Mouse (Mus musculus) c-Kit-positive CD71-negative TER-119-negative erythroid progenitor cells, embryonic 14.5 days (primary cell): ENCODE results near the gene Rsph4a.
"Not testable (repeated sequence)": the region's sequence is repeated elsewhere in the genome, so short reads cannot be mapped to it uniquely, and the experiment has no call there.

Experiments
- DNase-seq: peaks from one replicate; pipeline ENCODE4 v3.0.0-alpha.2; 2013; ENCODE audit warnings: low read depth

Gene Rsph4a

DNA sequence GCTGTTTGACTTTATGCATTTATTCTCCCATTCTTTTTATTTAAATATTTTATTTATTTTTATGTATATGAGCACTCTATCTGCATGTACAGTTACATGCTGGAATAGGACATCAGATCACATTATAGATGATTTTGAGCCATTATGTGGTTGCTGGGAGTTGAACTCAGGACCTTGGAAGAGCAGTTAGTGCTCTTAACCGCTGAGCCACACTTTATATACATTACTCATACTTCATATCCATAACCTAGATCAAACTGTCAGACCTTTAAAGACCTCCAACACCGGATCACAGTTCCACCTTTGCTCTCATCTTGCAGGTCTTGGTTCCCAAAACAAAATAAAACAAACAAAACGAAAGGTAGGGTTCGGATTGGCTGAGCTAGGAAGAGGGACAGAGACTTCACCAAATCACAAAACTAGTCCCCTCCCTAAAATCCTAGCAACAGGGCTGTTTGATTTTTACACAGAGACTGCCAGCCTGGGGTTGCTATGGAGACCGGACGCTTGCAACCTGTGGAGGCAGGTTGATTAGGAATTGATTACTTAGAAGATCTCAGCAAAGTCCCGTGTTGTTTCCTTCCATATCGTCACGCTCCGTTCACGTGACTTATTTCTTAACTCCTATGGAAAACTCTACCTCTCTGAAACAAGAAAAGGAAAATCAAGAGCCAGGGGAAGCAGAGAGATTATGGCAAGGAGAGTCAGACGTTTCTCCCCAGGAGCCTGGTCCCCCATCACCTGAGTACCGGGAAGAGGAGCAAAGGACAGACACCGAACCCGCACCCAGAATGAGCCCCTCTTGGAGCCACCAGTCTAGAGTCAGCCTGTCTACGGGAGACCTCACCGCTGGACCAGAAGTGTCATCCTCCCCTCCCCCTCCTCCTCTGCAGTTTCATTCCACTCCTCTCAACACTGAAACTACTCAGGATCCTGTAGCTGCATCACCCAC, at the start of gene Rsph4a:
Gene Rsph4a, plus strand, starts transcription at position 582 of the 952 bp plus-strand sequence.
- no peak for DNase-seq

DNA sequence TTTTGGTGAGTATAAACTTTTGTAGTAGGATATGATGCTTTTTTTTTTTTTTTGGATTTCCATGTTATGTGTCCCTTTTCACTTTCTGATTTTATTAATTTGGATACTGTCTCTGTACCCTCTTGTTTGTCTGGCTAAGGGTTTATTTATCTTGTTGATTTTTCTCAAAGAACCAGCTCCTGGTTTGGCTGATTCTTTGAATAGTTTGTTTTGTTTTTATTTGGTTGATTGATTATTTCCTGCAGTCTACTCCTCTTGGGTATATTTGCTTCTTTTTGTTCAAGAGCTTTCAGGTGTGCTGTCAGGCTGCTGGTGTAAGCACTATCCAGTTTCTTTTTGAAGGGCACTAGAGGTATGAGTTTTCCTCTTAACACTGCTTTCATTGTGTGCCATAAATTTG, 47.5 kb upstream of the Rsph4a start, which contains the start of gene Sult3a1:
Gene Sult3a1, plus strand, starts transcription at position 301 of the 400 bp plus-strand sequence.
- DNase-seq, result no peak

DNA sequence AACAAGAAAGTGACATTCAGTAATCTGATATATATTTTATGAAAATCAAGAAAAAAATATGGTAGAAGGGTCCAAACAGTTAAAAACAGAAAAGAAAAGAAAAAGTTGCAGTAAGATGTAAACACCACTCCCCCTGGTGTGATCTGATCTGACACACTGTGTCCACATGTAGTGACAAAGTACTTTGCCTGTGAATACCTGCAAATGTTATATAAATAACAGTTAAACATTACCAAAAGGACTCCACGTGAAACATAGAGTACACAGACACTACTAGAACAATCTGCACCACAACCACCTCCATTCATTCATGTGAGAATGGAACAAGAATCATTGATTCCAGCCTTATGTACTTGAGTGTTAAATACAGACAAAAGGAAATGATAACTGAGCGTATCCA, 38.9 kb upstream of the Rsph4a start:
- no peak for DNase-seq

DNA sequence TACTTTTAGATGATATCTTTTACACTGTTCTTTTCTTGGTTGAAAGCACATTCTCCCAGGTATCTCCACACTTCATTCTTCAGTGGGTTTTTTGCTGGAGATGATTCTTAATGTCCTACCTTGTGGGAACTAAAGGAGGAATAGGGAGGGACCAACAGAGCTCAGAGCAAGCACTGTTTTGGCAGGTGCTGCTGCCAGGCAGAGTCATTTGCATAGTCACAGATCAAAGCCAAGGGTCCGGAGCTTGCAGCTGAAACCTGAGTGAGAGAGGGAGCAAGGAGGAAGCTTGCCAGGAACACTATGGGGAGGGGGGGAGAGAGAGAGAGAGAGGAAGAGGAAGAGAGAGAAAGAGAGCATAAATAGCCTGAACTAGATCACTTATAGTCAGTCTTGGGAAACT, 34.5 kb upstream of the Rsph4a start:
- no peak for DNase-seq

DNA sequence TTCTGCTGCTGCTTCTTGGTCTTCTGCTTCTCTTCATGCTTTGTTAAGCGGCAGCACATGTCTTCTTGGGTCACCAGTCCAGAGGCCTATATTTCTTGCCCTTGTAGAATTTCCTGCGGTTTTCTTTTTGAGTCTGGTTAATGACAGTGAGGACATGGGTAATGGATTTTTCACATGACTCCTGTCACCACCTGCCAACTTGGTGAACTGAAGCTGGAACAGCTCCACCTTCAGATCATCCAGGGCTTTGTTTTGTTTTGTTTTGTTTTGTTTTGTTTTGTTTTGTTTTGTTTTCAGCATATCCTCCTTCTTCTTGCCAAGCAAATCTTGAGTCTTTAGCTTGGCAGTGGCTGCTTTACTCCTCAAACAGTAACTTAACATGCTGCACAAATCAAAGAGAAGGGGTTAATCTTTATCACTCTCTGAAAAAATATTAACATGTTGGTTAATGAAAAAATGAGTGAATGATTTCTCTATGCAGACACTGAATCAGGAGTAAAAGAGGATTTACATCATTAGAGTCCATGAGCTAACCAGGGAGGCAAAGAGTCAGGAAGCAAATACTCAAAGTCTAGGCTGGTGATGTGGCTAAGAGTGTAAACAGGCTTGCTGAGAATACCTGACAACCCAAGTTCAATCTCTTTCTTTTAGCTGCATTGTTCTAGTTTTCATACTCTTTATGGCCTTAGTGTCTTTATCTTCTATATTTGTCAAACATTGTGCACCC, 32.1 kb upstream of the Rsph4a start:
- DNase-seq, result no peak

DNA sequence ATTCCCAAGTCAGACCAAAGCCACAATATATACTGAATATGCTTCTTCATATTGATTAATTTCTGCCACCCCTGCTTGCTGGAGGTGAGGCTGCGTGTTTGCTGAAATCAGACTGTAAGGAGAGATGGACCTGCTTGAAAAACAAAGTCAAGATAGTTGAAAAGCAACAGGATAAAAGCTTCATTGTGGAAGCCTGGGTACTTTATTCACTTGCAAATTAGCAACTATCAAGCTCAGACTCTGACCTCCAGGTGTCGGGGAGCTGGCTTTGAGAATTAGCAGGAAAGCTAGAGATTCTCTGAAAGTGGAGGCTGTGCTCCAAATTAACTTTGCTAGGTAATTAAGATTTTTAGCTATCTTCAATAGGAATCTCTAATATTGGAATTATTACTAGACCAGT, 22.5 kb upstream of the Rsph4a start:
- DNase-seq, result not testable (repeated sequence)

DNA sequence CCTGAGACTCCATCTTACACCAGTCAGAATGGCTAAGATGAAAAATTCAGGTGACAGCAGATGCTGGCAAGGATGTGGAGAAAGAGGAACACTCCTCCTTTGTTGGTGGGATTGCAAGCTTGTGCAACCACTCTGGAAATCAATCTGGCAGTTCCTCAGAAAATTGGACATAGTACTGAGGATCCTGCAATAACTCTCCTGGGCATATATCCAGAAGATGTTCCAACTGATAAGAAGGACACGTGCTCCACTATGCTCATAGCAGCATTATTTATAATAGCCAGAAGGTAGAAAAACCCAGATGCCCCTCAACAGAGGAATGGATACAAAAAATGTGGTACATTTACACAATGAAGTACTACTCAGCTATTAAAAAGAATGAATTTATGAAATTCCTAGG, 3.4 kb upstream of the Rsph4a start:
- not testable (repeated sequence) for DNase-seq

DNA sequence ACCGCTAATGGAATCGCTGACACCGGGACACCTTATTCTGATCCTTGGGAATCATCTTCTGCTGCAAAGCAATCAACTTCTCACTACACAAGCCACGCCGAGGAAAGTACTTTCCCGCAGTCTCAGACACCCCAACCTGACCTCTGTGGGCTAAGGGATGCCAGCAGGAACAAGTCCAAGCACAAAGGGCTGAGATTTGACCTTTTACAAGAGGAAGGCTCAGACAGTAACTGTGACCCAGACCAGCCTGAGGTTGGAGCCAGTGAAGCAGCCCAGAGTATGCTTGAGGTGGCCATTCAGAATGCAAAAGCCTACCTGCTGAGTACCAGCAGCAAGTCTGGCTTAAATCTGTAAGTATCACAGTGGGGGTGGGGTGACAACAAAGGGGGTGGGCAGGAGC, 578 bp downstream of the Rsph4a start:
- DNase-seq, result no peak

DNA sequence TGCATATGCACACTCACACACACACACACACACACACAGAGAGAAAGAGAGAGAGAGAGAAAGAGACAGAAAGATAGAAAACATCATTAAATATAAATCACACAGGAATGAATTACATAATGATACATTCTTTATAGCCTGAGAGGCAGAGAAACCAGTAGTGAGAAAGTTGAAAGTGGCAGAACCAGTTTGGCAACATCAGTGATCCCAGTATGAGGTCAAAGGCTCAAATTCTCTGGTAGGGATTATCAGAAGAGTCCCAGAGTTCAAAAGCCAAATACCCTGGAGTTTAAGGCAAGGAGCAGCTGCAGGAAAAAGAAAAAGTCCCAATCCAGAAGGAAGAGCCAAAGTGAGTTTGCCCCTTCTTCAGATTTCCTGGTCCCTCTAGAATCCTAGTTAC, 35.8 kb downstream of the Rsph4a start:
- DNase-seq, result no peak

DNA sequence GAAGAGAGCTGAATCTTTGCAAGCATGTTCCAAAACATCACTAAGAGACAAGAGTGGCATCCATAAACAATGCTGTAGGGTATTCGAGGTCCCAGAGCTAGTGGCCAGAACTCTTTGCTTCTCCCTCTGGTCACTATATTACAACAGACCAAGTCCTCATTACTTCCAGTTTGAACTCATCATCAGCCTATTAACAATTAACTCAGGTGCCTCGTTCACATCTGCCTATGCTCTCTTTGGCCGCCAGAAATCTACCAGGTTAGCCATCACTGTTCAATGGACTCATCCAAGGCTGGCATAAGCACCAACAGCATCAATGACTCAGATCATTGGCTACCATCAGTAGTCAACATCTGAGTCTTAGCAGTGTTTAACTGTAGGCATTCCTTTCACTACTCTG, 40.5 kb downstream of the Rsph4a start:
- DNase-seq, result no peak

DNA sequence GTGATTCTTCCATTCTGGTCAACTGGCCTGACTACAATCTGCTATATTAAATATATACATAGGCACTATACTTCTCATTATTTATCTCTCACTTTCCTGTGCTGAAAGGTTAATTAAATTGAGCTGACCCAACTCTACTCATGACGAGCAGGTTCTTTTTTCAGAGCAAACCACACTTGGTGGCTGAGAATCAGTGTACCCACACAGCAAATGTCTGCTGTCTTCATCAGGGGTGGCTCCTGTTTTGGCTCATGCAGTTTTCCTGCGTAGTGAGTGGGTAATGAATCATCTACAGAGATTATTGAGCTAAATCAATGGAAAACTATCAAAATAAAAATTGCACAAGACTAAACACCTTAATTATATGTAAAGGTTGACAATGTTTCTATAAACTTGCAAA, 41.4 kb downstream of the Rsph4a start:
- no peak for DNase-seq

DNA sequence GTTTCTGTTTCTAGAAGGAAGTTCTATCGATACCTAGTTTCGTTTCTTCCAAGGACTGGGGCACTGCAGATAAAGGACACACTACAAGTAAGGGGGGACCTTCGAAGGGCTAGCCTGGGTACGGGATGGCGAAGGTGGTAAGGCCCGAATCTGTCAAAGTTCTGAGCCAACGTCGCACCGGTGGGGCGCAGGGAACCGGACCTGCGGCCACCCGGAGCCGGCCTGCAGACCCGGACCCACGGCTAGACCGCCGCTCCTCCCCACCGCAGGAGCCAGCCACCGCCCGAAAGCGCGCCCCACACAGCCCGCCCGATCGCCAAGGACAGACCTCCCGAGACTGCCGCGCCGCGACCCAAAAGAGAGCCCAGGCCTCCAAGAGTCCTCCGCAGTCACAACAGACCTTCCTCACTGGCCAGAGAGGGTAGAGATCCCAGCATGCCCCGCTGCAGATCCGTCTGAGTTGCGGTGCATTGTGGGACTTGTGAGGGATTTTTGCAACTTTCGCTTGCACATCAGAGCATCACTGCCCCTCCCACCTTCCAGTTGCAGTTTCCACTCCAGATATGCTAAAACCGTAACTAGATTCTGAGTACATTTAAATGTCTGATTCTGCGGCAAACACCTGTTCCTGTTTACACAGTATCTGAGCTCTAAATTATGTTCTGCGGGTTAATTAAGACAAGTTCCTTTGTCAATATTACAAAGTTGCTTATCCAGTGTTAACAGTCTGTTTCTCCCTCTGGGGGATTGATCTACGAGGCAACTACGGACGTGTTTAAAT, 46.1 kb downstream of the Rsph4a start, which contains the start of gene Zup1:
Gene Zup1, minus strand, starts transcription at position 467 of the 781 bp plus-strand sequence.
- DNase-seq, result peak; percentile 74

DNA sequence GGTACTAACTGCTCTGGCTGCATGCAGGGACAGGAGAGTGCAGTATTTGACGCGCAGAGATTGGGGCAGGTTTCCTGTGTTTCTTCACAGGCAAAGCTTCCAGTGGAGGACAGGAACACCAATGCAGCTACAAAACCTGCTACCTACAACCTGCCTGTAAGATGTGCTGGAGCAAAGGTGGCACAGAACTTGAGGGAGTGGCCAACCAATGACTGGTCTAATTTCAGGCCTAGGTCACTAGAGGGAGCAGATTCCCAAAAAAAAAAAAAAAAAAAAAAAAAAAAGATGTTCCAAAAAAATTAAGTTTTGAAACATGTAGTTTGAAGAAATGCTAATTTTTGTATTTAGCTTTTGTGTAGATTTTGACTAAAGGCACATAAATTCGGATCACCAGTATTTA, 47.6 kb downstream of the Rsph4a start:
- DNase-seq, result no peak
